Mouse (Mus musculus) ES-Bruce4 (cell line): Measurements from ENCODE around the gene Marcks.

Source experiments
- CTCF ChIP-seq: IDR thresholded peaks from one replicate; pipeline ENCODE4 v1.8.1; 2011; ENCODE audit warnings: low read depth, low read length
- EP300 ChIP-seq: IDR thresholded peaks from 2 replicates; pipeline ENCODE4 v1.6.1; 2011; ENCODE audit warnings: low read depth, low read length; ENCODE audit not compliant: insufficient read depth
- POLR2A ChIP-seq: IDR thresholded peaks from one replicate; pipeline ENCODE4 v1.8.1; 2011; ENCODE audit warnings: low read length; ENCODE audit not compliant: insufficient read depth

DNA sequence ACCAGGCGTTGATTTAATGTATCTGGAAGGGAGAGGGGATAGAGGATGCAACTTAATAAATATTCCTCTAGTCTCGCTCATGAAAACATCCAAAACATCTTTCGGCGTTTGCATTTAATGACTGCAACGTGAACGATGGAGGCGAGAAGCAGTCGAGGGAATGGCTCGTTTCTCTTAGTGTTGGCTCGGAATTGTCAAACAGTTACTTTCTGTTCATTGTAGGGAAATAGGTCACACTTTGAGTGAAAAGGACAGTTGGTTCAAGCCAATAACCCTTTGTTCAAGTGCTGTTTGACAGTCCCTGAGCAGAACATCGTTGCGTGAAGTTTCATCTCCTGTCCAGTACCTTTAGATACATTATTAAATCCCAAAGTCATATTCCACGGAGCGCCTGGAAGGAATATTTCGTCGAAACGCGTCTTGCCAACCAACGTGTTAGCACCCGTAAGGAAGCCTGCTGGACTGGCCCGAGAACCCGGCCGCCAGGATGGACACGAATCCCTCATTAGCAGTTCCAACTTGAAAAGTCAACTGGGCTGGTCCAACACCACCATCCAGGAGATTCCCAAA is 1.5 kb upstream of the Marcks start:
- TF ChIP-seq CTCF (no peak), POLR2A (no peak), EP300 (no peak)
